Mouse (Mus musculus): Measurements from ENCODE around the gene Minpp1. TPM values are rescaled to one million over a fixed set of nuclear protein-coding genes. Genes with fewer than 3 reads are reported as not detected.

The Minpp1 gene
- polyA plus RNA-seq, 1 experiment from 2014 or later, result 71.8 TPM

DNA sequence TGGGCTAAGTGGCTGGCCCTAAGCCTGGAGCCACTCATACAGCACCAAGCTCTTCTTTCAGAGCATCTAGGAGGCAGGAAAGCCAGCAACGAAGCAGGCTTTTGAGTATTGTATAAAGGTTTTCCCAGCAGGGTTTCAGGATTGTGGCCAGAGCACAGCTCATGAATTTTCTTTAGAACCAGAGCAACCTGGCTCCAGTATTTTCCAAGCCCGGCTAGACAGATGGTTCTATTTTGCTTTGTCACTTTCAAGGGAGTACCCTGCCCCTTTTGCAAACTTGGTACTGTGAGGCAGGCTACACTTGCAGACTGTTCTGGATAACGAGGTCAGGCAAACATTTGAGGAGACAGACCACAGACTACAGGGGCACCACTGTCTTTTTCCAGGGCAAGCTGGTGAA is 69.7 kb downstream of the Minpp1 start:
- DNase-seq (ENCODE audit: low spot score) (no peak), ATAC-seq (replicated peaks; ENCODE audit: low FRiP score, low read depth) (no peak)
- WGBS, result 41% methylated on average over 3 of the region's 3 CpGs
- Histone ChIP-seq H3K9me3 (replicated peaks; ENCODE audit: low read length) (no peaks in the 10 kb centered on the region), H3K4me1 (replicated peaks; ENCODE audit: insufficient read depth, low read length) (no peaks in the 10 kb centered on the region), H3K4me3 (replicated peaks; ENCODE audit: low read depth, low read length) (no peak overlapping the region), H3K9ac (ENCODE audit: low read depth, low read length) (no peak overlapping the region), H3K4me2 (ENCODE audit: low read length) (no peak overlapping the region), H3K27ac (no peak overlapping the region), H3K27me3 (ENCODE audit: insufficient read depth, low read length) (no peaks in the 10 kb centered on the region), H3K36me3 (ENCODE audit: insufficient read depth, low read length) (no peaks in the 10 kb centered on the region)
- TF ChIP-seq CTCF (IDR thresholded peaks at IDR 0.05; ENCODE audit: low read depth), result no peak

Other genes starting within 250 kb of the Minpp1 start
- 42.4 and 46.1 TPM in 2 replicates for gene Sgms1, start 96.1 kb upstream of the Minpp1 start, polyA plus RNA-seq (2015; fragmentation: Nextera tagmentation; extraction: Ambion mirVana)
- gene Rpl9-ps6, start 19.2 kb upstream of the Minpp1 start, polyA plus RNA-seq (2015; fragmentation: Nextera tagmentation; extraction: Ambion mirVana), result 145 and 154 TPM in 2 replicates
- gene Papss2, start 110.0 kb downstream of the Minpp1 start, polyA plus RNA-seq (2015; fragmentation: Nextera tagmentation; extraction: Ambion mirVana), result 27.1 and 28.3 TPM in 2 replicates

Data from kidney, postnatal 0 days (tissue).